Mouse (Mus musculus): ENCODE data around the gene Aagab. TPM values are rescaled to one million over a fixed set of nuclear protein-coding genes. Genes with fewer than 3 reads are reported as not detected.

The Aagab gene
- polyA plus RNA-seq, 1 experiment from 2014 or later, result 32.6 TPM

- 80% methylated on average over 5 of the region's 5 CpGs for WGBS
These were observed 82.9 kb downstream of the Aagab start for GRCm38 (mm10) chr9:63685352-63685751.

GRCm38 (mm10) chr9:63687413-63688015 is 85.1 kb downstream of the Aagab start:
- no peak overlapping the region for H3K4me2 ChIP-seq (ENCODE audit: low read depth, low read length)
- H3K36me3 ChIP-seq (ENCODE audit: control insufficient read depth, insufficient read depth, low read length), result no peaks in the 10 kb centered on the region
- no peaks in the 10 kb centered on the region for H3K9me3 ChIP-seq (replicated peaks; ENCODE audit: control insufficient read depth, low read length)
- peak overlapping the region; percentile 67; the same call in 1 of the 2 replicates for H3K27ac ChIP-seq (ENCODE audit: low read length)
- H3K4me1 ChIP-seq (ENCODE audit: control insufficient read depth, insufficient read depth, low read length), result peaks cover 4% of the 10 kb centered on the region; the same call in 1 of the 2 replicates
- no peak overlapping the region for H3K9ac ChIP-seq (ENCODE audit: low read length)
- WGBS, result 61% methylated on average over 7 of the region's 7 CpGs
- ATAC-seq (ENCODE audit: insufficient read depth, low FRiP score), result peak; percentile 50; the same call in 1 of the 2 replicates
- no peaks in the 10 kb centered on the region for H3K27me3 ChIP-seq (ENCODE audit: control insufficient read depth, insufficient read depth, low read length)
- no peak overlapping the region for H3K4me3 ChIP-seq (replicated peaks; ENCODE audit: low read length)

More at GRCm38 (mm10) chr9:63685352-63685751, 82.9 kb downstream of the Aagab start:
- H3K9ac ChIP-seq (ENCODE audit: low read length), result no peak overlapping the region
- H3K27ac ChIP-seq (ENCODE audit: low read length), result no peak overlapping the region
- no peak for ATAC-seq (ENCODE audit: insufficient read depth, low FRiP score)
- no peaks in the 10 kb centered on the region for H3K36me3 ChIP-seq (ENCODE audit: control insufficient read depth, insufficient read depth, low read length)
- no peak overlapping the region for H3K4me2 ChIP-seq (ENCODE audit: low read depth, low read length)
- no peaks in the 10 kb centered on the region for H3K9me3 ChIP-seq (replicated peaks; ENCODE audit: control insufficient read depth, low read length)
- H3K4me1 ChIP-seq (ENCODE audit: control insufficient read depth, insufficient read depth, low read length), result peaks cover 6% of the 10 kb centered on the region; the same call in 1 of the 2 replicates
- H3K27me3 ChIP-seq (ENCODE audit: control insufficient read depth, insufficient read depth, low read length), result no peaks in the 10 kb centered on the region
- no peak overlapping the region for H3K4me3 ChIP-seq (replicated peaks; ENCODE audit: low read length)

GRCm38 (mm10) chr9:63690511-63690910 is 88.1 kb downstream of the Aagab start:
- Histone ChIP-seq H3K4me2 (ENCODE audit: low read depth, low read length) (no peak overlapping the region), H3K9me3 (replicated peaks; ENCODE audit: control insufficient read depth, low read length) (no peaks in the 10 kb centered on the region), H3K9ac (ENCODE audit: low read length) (no peak overlapping the region), H3K4me3 (replicated peaks; ENCODE audit: low read length) (no peak overlapping the region), H3K27me3 (ENCODE audit: control insufficient read depth, insufficient read depth, low read length) (no peaks in the 10 kb centered on the region), H3K4me1 (ENCODE audit: control insufficient read depth, insufficient read depth, low read length) (0 out of 2 replicates have a peak, but pooled peaks cover 2% of the 10 kb centered on the region), H3K27ac (ENCODE audit: low read length) (no peak overlapping the region), H3K36me3 (ENCODE audit: control insufficient read depth, insufficient read depth, low read length) (no peaks in the 10 kb centered on the region)
- ATAC-seq (ENCODE audit: insufficient read depth, low FRiP score), result no peak
- WGBS, result 78% methylated on average over 1 of the region's 1 CpGs

- H3K9ac ChIP-seq (ENCODE audit: low read length), result no peak overlapping the region
- no peak overlapping the region; the same call in 1 of the 2 replicates for H3K27ac ChIP-seq (ENCODE audit: low read length)
- no peak overlapping the region for H3K4me3 ChIP-seq (replicated peaks; ENCODE audit: low read length)
- H3K27me3 ChIP-seq (ENCODE audit: control insufficient read depth, insufficient read depth, low read length), result no peaks in the 10 kb centered on the region
- WGBS, result 50% methylated on average over 2 of the region's 2 CpGs
- ATAC-seq (ENCODE audit: insufficient read depth, low FRiP score), result 0 out of 2 replicates have a peak, but pooled peaks have one; percentile 56
- peaks cover 8% of the 10 kb centered on the region for H3K4me1 ChIP-seq (ENCODE audit: control insufficient read depth, insufficient read depth, low read length)
- H3K4me2 ChIP-seq (ENCODE audit: low read depth, low read length), result no peak overlapping the region
- no peaks in the 10 kb centered on the region for H3K36me3 ChIP-seq (ENCODE audit: control insufficient read depth, insufficient read depth, low read length)
- no peaks in the 10 kb centered on the region for H3K9me3 ChIP-seq (replicated peaks; ENCODE audit: control insufficient read depth, low read length)
These were observed 89.5 kb downstream of the Aagab start for GRCm38 (mm10) chr9:63691960-63692359.

Other genes starting within 250 kb of the Aagab start
- gene Map2k5, start 224.8 kb upstream of the Aagab start, polyA plus RNA-seq (2015; fragmentation: Nextera tagmentation; extraction: Ambion mirVana), result 18.5 and 20.6 TPM in 2 replicates
- 33.3 and 37.3 TPM in 2 replicates for gene 2300009A05Rik, start 203.4 kb upstream of the Aagab start, polyA plus RNA-seq (2015; fragmentation: Nextera tagmentation; extraction: Ambion mirVana)
- 0.04 and 0.10 TPM in 2 replicates for gene Iqch, start 167 bp upstream of the Aagab start, polyA plus RNA-seq (2015; fragmentation: Nextera tagmentation; extraction: Ambion mirVana)
- gene Smad3, start 155.3 kb downstream of the Aagab start, polyA plus RNA-seq (2015; fragmentation: Nextera tagmentation; extraction: Ambion mirVana), result 14.6 and 15.1 TPM in 2 replicates

All from stomach, embryonic 16.5 days (tissue).